Mouse (Mus musculus) heart, embryonic 14.5 days (tissue): ENCODE measurements around the gene Ppm1d. TPM values are rescaled to one million over a fixed set of nuclear protein-coding genes. Genes with fewer than 3 reads are reported as not detected.

Source experiments
- ATAC-seq: fragments of 200-750 bp; cut with Nextera tagmentation; 2 replicates; pipeline ENCODE4 v1.8.0; 2017; ENCODE audit warnings: low read depth, moderate TSS enrichment; ENCODE audit not compliant: insufficient number of reproducible peaks, insufficient read depth, low FRiP score
- H3K27ac ChIP-seq, 2 experiments: fragments of 200-500 bp in 1 of 2; fragments of 300-500 bp in 1 of 2; sonication (generic) in 1 of 2; replicated peaks in 1 of 2; 2 replicates each; pipeline ENCODE4 v1.5.1; 2012 to 2014; ENCODE audit warnings: low read depth in 2 of 2, low read length in 2 of 2, control low read depth in 1 of 2, mild to moderate bottlenecking in 1 of 2, mixed read lengths in 1 of 2; ENCODE audit not compliant: control insufficient read depth in 1 of 2, insufficient read depth in 1 of 2
- H3K27me3 ChIP-seq: fragments of 300-500 bp; sonication (generic); 2 replicates; pipeline ENCODE4 v1.6.1; 2014; ENCODE audit warnings: mild to moderate bottlenecking, low read length, control low read depth; ENCODE audit not compliant: control insufficient read depth, insufficient read depth
- H3K36me3 ChIP-seq: fragments of 300-500 bp; sonication (generic); 2 replicates; pipeline ENCODE4 v1.6.1; 2014; ENCODE audit warnings: mild to moderate bottlenecking, control low read depth, low read length, mixed read lengths; ENCODE audit not compliant: control insufficient read depth, insufficient read depth
- H3K4me1 ChIP-seq, 2 experiments: fragments of 200-500 bp in 1 of 2; fragments of 300-500 bp in 1 of 2; sonication (generic) in 1 of 2; 2 replicates each; pipeline ENCODE4 v1.6.1; 2012 to 2014; ENCODE audit warnings: low read length in 2 of 2, control low read depth in 1 of 2, mixed read lengths in 1 of 2; ENCODE audit not compliant: control insufficient read depth in 2 of 2, insufficient read depth in 2 of 2
- H3K4me2 ChIP-seq: fragments of 300-500 bp; sonication (generic); 2 replicates; pipeline ENCODE4 v1.6.1; 2014; ENCODE audit warnings: mild to moderate bottlenecking, low read length
- H3K4me3 ChIP-seq, 2 experiments: fragments of 200-500 bp in 1 of 2; fragments of 300-500 bp in 1 of 2; sonication (generic) in 1 of 2; 2 replicates each; pipeline ENCODE4 v1.5.1; 2012 to 2014; ENCODE audit warnings: low read length in 2 of 2, mild to moderate bottlenecking in 2 of 2, control low read depth in 1 of 2, low read depth in 1 of 2, moderate library complexity in 1 of 2; ENCODE audit not compliant: control insufficient read depth in 1 of 2, insufficient read depth in 1 of 2
- H3K9ac ChIP-seq: fragments of 300-500 bp; sonication (generic); 2 replicates; pipeline ENCODE4 v1.6.1; 2014; ENCODE audit warnings: mild to moderate bottlenecking, low read length
- H3K9me3 ChIP-seq: fragments of 300-500 bp; sonication (generic); 2 replicates; pipeline ENCODE4 v1.6.1; 2016; ENCODE audit warnings: low read length, control low read depth; ENCODE audit not compliant: control insufficient read depth
- WGBS: fragments of 180-500 bp; shearing (Covaris S2); extraction: QIAGEN DNeasy Blood & Tissue Kit; methylation state at CpG from one replicate; pipeline ENCODE4 v1.1.7; 2014; 5-methylcytosine and 5-hydroxymethylcytosine counted together
- polyA plus RNA-seq: library from polyadenylated mRNA; unstranded; fragments of >200 nt; fragmentation: Nextera tagmentation; extraction: Ambion mirVana; gene quantifications from 2 replicates; pipeline ENCODE4 v1.2.1, GENCODE M21; 2014

The Ppm1d gene
- polyA plus RNA-seq, 1 experiment from 2014 or later = 16.3 TPM

GRCm38 (mm10) chr11:85392179-85392863, 81.3 kb downstream of the Ppm1d start:
- H3K27ac ChIP-seq = no peak overlapping the region
- WGBS = 72% methylated on average over 12 of the region's 12 CpGs
- no peaks in the 10 kb centered on the region for H3K36me3 ChIP-seq
- no peak overlapping the region for H3K4me3 ChIP-seq
- ATAC-seq = no peak
- H3K9ac ChIP-seq = no peak overlapping the region
- H3K4me2 ChIP-seq = no peak overlapping the region
- 0 out of 4 replicates have a peak, but pooled peaks cover 0 to 2% of the 10 kb centered on the region in 2 experiments for H3K4me1 ChIP-seq
- H3K27me3 ChIP-seq = no peaks in the 10 kb centered on the region
- H3K9me3 ChIP-seq = no peaks in the 10 kb centered on the region

GRCm38 (mm10) chr11:85392864-85393220, 81.8 kb downstream of the Ppm1d start:
- Histone ChIP-seq H3K27ac (no peak overlapping the region), H3K4me1 (0 out of 4 replicates have a peak, but pooled peaks cover 0 to 2% of the 10 kb centered on the region in 2 experiments), H3K36me3 (no peaks in the 10 kb centered on the region), H3K9me3 (no peaks in the 10 kb centered on the region), H3K4me2 (no peak overlapping the region), H3K27me3 (no peaks in the 10 kb centered on the region), H3K9ac (no peak overlapping the region), H3K4me3 (no peak overlapping the region)
- WGBS = 69% methylated on average over 9 of the region's 9 CpGs
- no peak for ATAC-seq

- Histone ChIP-seq H3K9ac (no peak overlapping the region), H3K36me3 (no peaks in the 10 kb centered on the region), H3K4me1 (0 out of 4 replicates have a peak, but pooled peaks cover 0 to 2% of the 10 kb centered on the region in 2 experiments), H3K9me3 (no peaks in the 10 kb centered on the region), H3K4me3 (no peak overlapping the region), H3K27me3 (no peaks in the 10 kb centered on the region), H3K27ac (no peak overlapping the region), H3K4me2 (no peak overlapping the region)
- ATAC-seq = no peak
- WGBS = 49% methylated on average over 3 of the region's 3 CpGs
Measured at GRCm38 (mm10) chr11:85393990-85394389, 82.9 kb downstream of the Ppm1d start.

- 0 out of 4 replicates have a peak, but pooled peaks cover 0 to 2% of the 10 kb centered on the region in 2 experiments for H3K4me1 ChIP-seq
- no peak overlapping the region for H3K4me2 ChIP-seq
- 63% methylated on average over 7 of the region's 7 CpGs for WGBS
- no peak overlapping the region for H3K9ac ChIP-seq
- no peaks in the 10 kb centered on the region for H3K9me3 ChIP-seq
- H3K27ac ChIP-seq = no peak overlapping the region
- ATAC-seq = no peak
- no peaks in the 10 kb centered on the region for H3K36me3 ChIP-seq
- no peak overlapping the region for H3K4me3 ChIP-seq
- H3K27me3 ChIP-seq = no peaks in the 10 kb centered on the region
Measured at GRCm38 (mm10) chr11:85395361-85395760, 84.3 kb downstream of the Ppm1d start.

Other genes with a start within 250 kb of the Ppm1d start
- 6.2 and 7.3 TPM in 2 replicates for gene Usp32, start 171.1 kb upstream of the Ppm1d start, polyA plus RNA-seq
- not detected in 2 replicates for gene 1700125H20Rik, start 140.8 kb upstream of the Ppm1d start, polyA plus RNA-seq
- 47.4 and 50.2 TPM in 2 replicates for gene Appbp2, start 76.1 kb upstream of the Ppm1d start, polyA plus RNA-seq
- gene Bcas3, start 41.9 kb downstream of the Ppm1d start, polyA plus RNA-seq = 18.0 and 22.5 TPM in 2 replicates